Mouse (Mus musculus) liver, embryonic 15.5 days (tissue): ENCODE measurements around the gene Abi3bp. TPM values are rescaled to one million over a fixed set of nuclear protein-coding genes. Genes with fewer than 3 reads are reported as not detected.

ENCODE experiments used
- ATAC-seq: fragments of 200-750 bp; cut with Nextera tagmentation; 2 replicates; pipeline ENCODE4 v1.8.0; 2017; ENCODE audit warnings: moderate number of reproducible peaks, mild to moderate bottlenecking, moderate library complexity; ENCODE audit not compliant: insufficient read depth
- H3K27ac ChIP-seq: fragments of 300-500 bp; sonication (generic); replicated peaks from 2 replicates; pipeline ENCODE4 v1.5.1; 2015; ENCODE audit warnings: mild to moderate bottlenecking, inconsistent platforms
- H3K27me3 ChIP-seq: fragments of 300-500 bp; sonication (generic); 2 replicates; pipeline ENCODE4 v1.6.1; 2015; ENCODE audit warnings: mild to moderate bottlenecking, inconsistent platforms
- H3K36me3 ChIP-seq: fragments of 300-500 bp; sonication (generic); replicated peaks from 2 replicates; pipeline ENCODE4 v1.6.1; 2015; ENCODE audit warnings: moderate library complexity, mild to moderate bottlenecking, inconsistent platforms
- H3K4me1 ChIP-seq: fragments of 300-500 bp; sonication (generic); replicated peaks from 2 replicates; pipeline ENCODE4 v1.6.1; 2015; ENCODE audit warnings: inconsistent platforms
- H3K4me2 ChIP-seq: fragments of 300-500 bp; sonication (generic); 2 replicates; pipeline ENCODE4 v1.6.1; 2015; ENCODE audit warnings: moderate library complexity, mild to moderate bottlenecking, inconsistent platforms
- H3K4me3 ChIP-seq: fragments of 300-500 bp; sonication (generic); replicated peaks from 2 replicates; pipeline ENCODE4 v1.5.1; 2015; ENCODE audit warnings: mild to moderate bottlenecking, inconsistent platforms
- H3K9ac ChIP-seq: fragments of 300-500 bp; sonication (generic); 2 replicates; pipeline ENCODE4 v1.6.1; 2015; ENCODE audit warnings: moderate library complexity, mild to moderate bottlenecking, inconsistent platforms
- H3K9me3 ChIP-seq: fragments of 300-500 bp; sonication (generic); replicated peaks from 2 replicates; pipeline ENCODE4 v1.6.1; 2016; ENCODE audit warnings: inconsistent platforms
- WGBS: fragments of 180-500 bp; shearing (Covaris S2); methylation state at CpG from one replicate; pipeline ENCODE4 v1.1.7; 2015; ENCODE audit warnings: mixed read lengths; ENCODE audit not compliant: insufficient replicate concordance; 5-methylcytosine and 5-hydroxymethylcytosine counted together
- polyA plus RNA-seq: library from polyadenylated mRNA; unstranded; fragments of >200 nt; fragmentation: Nextera tagmentation; extraction: Ambion mirVana; gene quantifications from 2 replicates; pipeline ENCODE4 v1.2.1, GENCODE M21; 2015

Abi3bp gene
- polyA plus RNA-seq, 1 experiment from 2014 or later: 0.45 TPM

- WGBS: 22% methylated on average over 1 of the region's 1 CpGs
- H3K9me3 ChIP-seq: no peaks in the 10 kb centered on the region
These were observed 251.4 kb downstream of the Abi3bp start for GRCm38 (mm10) chr16:56729060-56729459.

More at GRCm38 (mm10) chr16:56729060-56729459, 251.4 kb downstream of the Abi3bp start:
- H3K27me3 ChIP-seq: no peaks in the 10 kb centered on the region
- no peak overlapping the region for H3K9ac ChIP-seq
- no peak for ATAC-seq
- no peak overlapping the region for H3K4me2 ChIP-seq
- H3K4me1 ChIP-seq: no peaks in the 10 kb centered on the region
- no peaks in the 10 kb centered on the region for H3K36me3 ChIP-seq
- no peak overlapping the region for H3K27ac ChIP-seq
- H3K4me3 ChIP-seq: no peak overlapping the region

Other genes starting within 250 kb of the Abi3bp start
- gene Tfg, start 239.6 kb downstream of the Abi3bp start, polyA plus RNA-seq: 68.9 and 69.3 TPM in 2 replicates